Mouse (Mus musculus): ENCODE measurements around the gene Vmn1r56. TPM values are rescaled to one million over a fixed set of nuclear protein-coding genes. Genes with fewer than 3 reads are reported as not detected.
"Not testable (repeated sequence)": the region's sequence is repeated elsewhere in the genome, so short reads cannot be mapped to it uniquely, and the experiment has no call there.

The Vmn1r56 gene
- polyA plus RNA-seq (2014; fragmentation: Nextera tagmentation; extraction: Ambion mirVana), result not detected in 2 replicates

GRCm38 (mm10) chr7:5196647-5197046 lies at the start of gene Vmn1r56:
Gene Vmn1r56 (minus strand): TSS chr7:5196747.
- not testable (repeated sequence) for H3K27me3 ChIP-seq (ENCODE audit: control insufficient read depth, insufficient read depth, low read length); H3K4me2 ChIP-seq (ENCODE audit: low read depth, low read length); H3K4me1 ChIP-seq (ENCODE audit: control insufficient read depth, insufficient read depth, low read length); H3K9ac ChIP-seq (replicated peaks; ENCODE audit: low read depth, low read length); ATAC-seq (ENCODE audit: low read depth); H3K4me3 ChIP-seq (ENCODE audit: low read depth, low read length); H3K36me3 ChIP-seq (ENCODE audit: control insufficient read depth, insufficient read depth, low read length); H3K9me3 ChIP-seq (ENCODE audit: control insufficient read depth, low read length); H3K27ac ChIP-seq (ENCODE audit: low read depth, low read length)

- not testable (repeated sequence) for H3K4me3 ChIP-seq (ENCODE audit: low read depth, low read length); H3K27ac ChIP-seq (ENCODE audit: low read depth, low read length); H3K36me3 ChIP-seq (ENCODE audit: control insufficient read depth, insufficient read depth, low read length); H3K9ac ChIP-seq (replicated peaks; ENCODE audit: low read depth, low read length); ATAC-seq (ENCODE audit: low read depth); H3K4me2 ChIP-seq (ENCODE audit: low read depth, low read length); H3K9me3 ChIP-seq (ENCODE audit: control insufficient read depth, low read length); H3K4me1 ChIP-seq (ENCODE audit: control insufficient read depth, insufficient read depth, low read length); H3K27me3 ChIP-seq (ENCODE audit: control insufficient read depth, insufficient read depth, low read length)
- WGBS, result 66% methylated on average over 1 of the region's 1 CpGs
These were observed 21.6 kb upstream of the Vmn1r56 start, which contains the start of gene Vmn1r57 for GRCm38 (mm10) chr7:5218193-5218592. Gene Vmn1r57 (plus strand): TSS chr7:5218493.

- not testable (repeated sequence) for H3K9me3 ChIP-seq (ENCODE audit: control insufficient read depth, low read length); H3K36me3 ChIP-seq (ENCODE audit: control insufficient read depth, insufficient read depth, low read length); H3K27me3 ChIP-seq (ENCODE audit: control insufficient read depth, insufficient read depth, low read length); ATAC-seq (ENCODE audit: low read depth); H3K9ac ChIP-seq (replicated peaks; ENCODE audit: low read depth, low read length); H3K4me2 ChIP-seq (ENCODE audit: low read depth, low read length); H3K4me1 ChIP-seq (ENCODE audit: control insufficient read depth, insufficient read depth, low read length); H3K4me3 ChIP-seq (ENCODE audit: low read depth, low read length); H3K27ac ChIP-seq (ENCODE audit: low read depth, low read length)
These were observed 47.0 kb downstream of the Vmn1r56 start, which contains the start of gene Vmn1r55 for GRCm38 (mm10) chr7:5149570-5149969. Gene Vmn1r55 (minus strand): TSS chr7:5149670.

Other genes with a start within 250 kb of the Vmn1r56 start
- not detected in 2 replicates for gene Sbk2, start 232.3 kb downstream of the Vmn1r56 start, polyA plus RNA-seq (2014; fragmentation: Nextera tagmentation; extraction: Ambion mirVana)
- gene Sbk3, start 225.6 kb downstream of the Vmn1r56 start, polyA plus RNA-seq (2014; fragmentation: Nextera tagmentation; extraction: Ambion mirVana), result 0.52 and 0.75 TPM in 2 replicates
- 55.6 and 67.7 TPM in 2 replicates for gene Zfp579, start 200.6 kb downstream of the Vmn1r56 start, polyA plus RNA-seq (2014; fragmentation: Nextera tagmentation; extraction: Ambion mirVana)
- 5.9 and 7.9 TPM in 2 replicates for gene Zfp524, start 182.3 kb downstream of the Vmn1r56 start, polyA plus RNA-seq (2014; fragmentation: Nextera tagmentation; extraction: Ambion mirVana)
- 27.2 and 30.4 TPM in 2 replicates for gene Fiz1, start 182.1 kb downstream of the Vmn1r56 start, polyA plus RNA-seq (2014; fragmentation: Nextera tagmentation; extraction: Ambion mirVana)
- gene Gm44973, start 181.3 kb downstream of the Vmn1r56 start, polyA plus RNA-seq (2014; fragmentation: Nextera tagmentation; extraction: Ambion mirVana), result 2.6 and 2.7 TPM in 2 replicates
- gene Zfp865, start 176.4 kb downstream of the Vmn1r56 start, polyA plus RNA-seq (2014; fragmentation: Nextera tagmentation; extraction: Ambion mirVana), result 5.9 and 6.8 TPM in 2 replicates
- gene Ccdc106, start 176.2 kb downstream of the Vmn1r56 start, polyA plus RNA-seq (2014; fragmentation: Nextera tagmentation; extraction: Ambion mirVana), result 53.6 and 64.8 TPM in 2 replicates
- not detected in 2 replicates for gene 4632433K11Rik, start 162.6 kb downstream of the Vmn1r56 start, polyA plus RNA-seq (2014; fragmentation: Nextera tagmentation; extraction: Ambion mirVana)
- gene Zfp784, start 158.3 kb downstream of the Vmn1r56 start, polyA plus RNA-seq (2014; fragmentation: Nextera tagmentation; extraction: Ambion mirVana), result 6.6 and 8.5 TPM in 2 replicates
- gene Zfp580, start 145.2 kb downstream of the Vmn1r56 start, polyA plus RNA-seq (2014; fragmentation: Nextera tagmentation; extraction: Ambion mirVana), result 102 and 111 TPM in 2 replicates
- 83.0 and 84.2 TPM in 2 replicates for gene U2af2, start 134.6 kb downstream of the Vmn1r56 start, polyA plus RNA-seq (2014; fragmentation: Nextera tagmentation; extraction: Ambion mirVana)
- 97.9 and 112 TPM in 2 replicates for gene Epn1, start 116.5 kb downstream of the Vmn1r56 start, polyA plus RNA-seq (2014; fragmentation: Nextera tagmentation; extraction: Ambion mirVana)
- gene Rfpl4, start 79.8 kb downstream of the Vmn1r56 start, polyA plus RNA-seq (2014; fragmentation: Nextera tagmentation; extraction: Ambion mirVana), result not detected in 2 replicates
- 1.2 TPM in 1 of 2 replicates, not detected in the other for gene Rasl2-9, start 70.8 kb downstream of the Vmn1r56 start, polyA plus RNA-seq (2014; fragmentation: Nextera tagmentation; extraction: Ambion mirVana)
- gene Vmn1r55, start 47.1 kb downstream of the Vmn1r56 start, polyA plus RNA-seq (2014; fragmentation: Nextera tagmentation; extraction: Ambion mirVana), result 0.04 and 0.10 TPM in 2 replicates
- not detected in 2 replicates for gene Vmn1r57, start 21.7 kb upstream of the Vmn1r56 start, polyA plus RNA-seq (2014; fragmentation: Nextera tagmentation; extraction: Ambion mirVana)
- gene Gm5065, start 153.8 kb upstream of the Vmn1r56 start, polyA plus RNA-seq (2014; fragmentation: Nextera tagmentation; extraction: Ambion mirVana), result not detected in 2 replicates
- gene Nlrp2, start 154.3 kb upstream of the Vmn1r56 start, polyA plus RNA-seq (2014; fragmentation: Nextera tagmentation; extraction: Ambion mirVana), result not detected in 2 replicates
- gene Vmn1r58, start 216.6 kb upstream of the Vmn1r56 start, polyA plus RNA-seq (2014; fragmentation: Nextera tagmentation; extraction: Ambion mirVana), result not detected in 2 replicates